Mouse (Mus musculus) kidney, postnatal 25 days (tissue): ENCODE measurements around the gene Ccdc28b.
A peak's percentile ranks its signal among the peaks of the same experiment; 100 is the strongest.

ENCODE experiments used
- DNase-seq, 2 experiments: peaks; one replicate each; pipeline ENCODE4 v3.0.0; 2021; ENCODE audit warnings: mixed read lengths in 2 of 2

Ccdc28b gene

GRCm38 (mm10) chr4:129622803-129623535 is 778 bp downstream of the Ccdc28b start:
- DNase-seq: peak in 1 of 2 experiments; percentile 35

GRCm38 (mm10) chr4:129622120-129622802 is 1.5 kb downstream of the Ccdc28b start:
- DNase-seq: peak in 1 of 2 experiments; percentile 30

GRCm38 (mm10) chr4:129621283-129621841 is 2.4 kb downstream of the Ccdc28b start:
- DNase-seq: peak; percentile 45 to 69

- DNase-seq: peak in 1 of 2 experiments; percentile 42
These were observed 3.1 kb downstream of the Ccdc28b start for GRCm38 (mm10) chr4:129620419-129621282.

- DNase-seq: peak; percentile 97 to 98
These were observed 4.7 kb downstream of the Ccdc28b start, which contains the start of gene Iqcc for GRCm38 (mm10) chr4:129618786-129619691. Gene Iqcc (minus strand): TSS chr4:129619099.

GRCm38 (mm10) chr4:129618031-129618430 is 5.7 kb downstream of the Ccdc28b start:
- DNase-seq: no peak

GRCm38 (mm10) chr4:129617121-129617641 is 6.6 kb downstream of the Ccdc28b start:
- DNase-seq: no peak

GRCm38 (mm10) chr4:129616631-129617030 is 7.1 kb downstream of the Ccdc28b start:
- DNase-seq: no peak

- no peak for DNase-seq
These were observed 7.9 kb downstream of the Ccdc28b start for GRCm38 (mm10) chr4:129615801-129616290.

- no peak for DNase-seq
These were observed 9.7 kb downstream of the Ccdc28b start, which contains the start of gene Dcdc2b for GRCm38 (mm10) chr4:129614093-129614492. Gene Dcdc2b (minus strand): TSS chr4:129614257.

- no peak for DNase-seq
These were observed 13.3 kb downstream of the Ccdc28b start for GRCm38 (mm10) chr4:129610472-129610871.

- DNase-seq: peak in 1 of 2 experiments; percentile 25
These were observed 13.7 kb downstream of the Ccdc28b start for GRCm38 (mm10) chr4:129610026-129610425.

GRCm38 (mm10) chr4:129609139-129609631 is 14.6 kb downstream of the Ccdc28b start:
- DNase-seq: peak in 1 of 2 experiments; percentile 37

- peak; percentile 87 to 89 for DNase-seq
These were observed 15.2 kb downstream of the Ccdc28b start for GRCm38 (mm10) chr4:129608426-129609025.

- peak; percentile 83 to 92 for DNase-seq
These were observed 23.3 kb downstream of the Ccdc28b start, which contains the start of the genes Eif3i and Tmem234 for GRCm38 (mm10) chr4:129600233-129601158. Gene Eif3i (minus strand): TSS chr4:129600648. Gene Tmem234 (plus strand): TSS chr4:129600668.

GRCm38 (mm10) chr4:129588865-129589264 is 34.9 kb downstream of the Ccdc28b start:
- DNase-seq: no peak

- DNase-seq: peak; percentile 49 to 60
These were observed 36.8 kb downstream of the Ccdc28b start for GRCm38 (mm10) chr4:129586943-129587342.

- no peak for DNase-seq
These were observed 38.0 kb downstream of the Ccdc28b start for GRCm38 (mm10) chr4:129585773-129586172.
